Mouse (Mus musculus): Measurements from ENCODE around the gene Slc29a2. TPM values are rescaled to one million over a fixed set of nuclear protein-coding genes. Genes with fewer than 3 reads are reported as not detected.
A peak's percentile ranks its signal among the peaks of the same experiment; 100 is the strongest.
"Not testable (repeated sequence)": the region's sequence is repeated elsewhere in the genome, so short reads cannot be mapped to it uniquely, and the experiment has no call there.

Gene Slc29a2
- 10 to 100 TPM; 15.2 to 15.3 TPM for total RNA-seq (2021)
- long read RNA-seq, experiment 1, transcript Slc29a2-204 (12 exons, 2,619 nt): major isoform, 21 of 33 reads
- long read RNA-seq, experiment 1, partial matches to known transcripts: 4 of 33 reads
- long read RNA-seq, experiment 1, other reads (novel, unspliced or antisense): 7 of 33 reads
- long read RNA-seq, experiment 2, transcript Slc29a2-204 (12 exons, 2,619 nt): major isoform, 17 of 25 reads
- long read RNA-seq, experiment 2, partial matches to known transcripts: 4 of 25 reads
- long read RNA-seq, experiment 2, other reads (novel, unspliced or antisense): 4 of 25 reads

GRCm38 (mm10) chr19:5023621-5024479 is at the start of gene Slc29a2:
Gene Slc29a2, plus strand, starts transcription at chr19:5023860.
- intact Hi-C loops (cut with DNase I): no loop called here
- DNase-seq: peak; percentile 91 to 94

- intact Hi-C loops (cut with DNase I): loop anchor here (1.0 kb wide), 1 partner anchor 21 kb away; no protein-coding TSS in a partner anchor
- peak; percentile 31 to 61 for DNase-seq
Measured at GRCm38 (mm10) chr19:4981767-4982166, 41.9 kb upstream of the Slc29a2 start.

GRCm38 (mm10) chr19:4989013-4989412 is 34.6 kb upstream of the Slc29a2 start:
- intact Hi-C loops (cut with DNase I): no loop called here
- DNase-seq: peak; percentile 96 to 99

GRCm38 (mm10) chr19:4989434-4990255 is 34.0 kb upstream of the Slc29a2 start:
- intact Hi-C loops (cut with DNase I): no loop called here

GRCm38 (mm10) chr19:4990256-4990625 is 33.4 kb upstream of the Slc29a2 start, which contains the start of gene Npas4:
Gene Npas4, minus strand, starts transcription at chr19:4990316.
- intact Hi-C loops (cut with DNase I): no loop called here
- DNase-seq: no peak

More at GRCm38 (mm10) chr19:4989434-4990255, 34.0 kb upstream of the Slc29a2 start:
- no peak for DNase-seq

GRCm38 (mm10) chr19:4990716-4991115 is 32.9 kb upstream of the Slc29a2 start:
- intact Hi-C loops (cut with DNase I): no loop called here
- DNase-seq: no peak

- intact Hi-C loops (cut with DNase I): no loop called here
- no peak for DNase-seq
Measured at GRCm38 (mm10) chr19:4992371-4992770, 31.3 kb upstream of the Slc29a2 start.

GRCm38 (mm10) chr19:4992904-4993303 is 30.8 kb upstream of the Slc29a2 start:
- intact Hi-C loops (cut with DNase I): no loop called here
- peak; percentile 69 to 81 for DNase-seq

GRCm38 (mm10) chr19:4994043-4994442 is 29.6 kb upstream of the Slc29a2 start:
- intact Hi-C loops (cut with DNase I): no loop called here
- DNase-seq: no peak

- intact Hi-C loops (cut with DNase I): loop anchor here (5.0 kb wide), 1 partner anchor 372 kb away; the partner anchor contains the start of gene Rce1
- no peak for DNase-seq
Measured at GRCm38 (mm10) chr19:4999445-5000140, 24.1 kb upstream of the Slc29a2 start.

GRCm38 (mm10) chr19:5001666-5002406 is 21.8 kb upstream of the Slc29a2 start:
- peak; percentile 78 to 85 for DNase-seq
- intact Hi-C loops (cut with DNase I): loop anchor here (1.0 to 5.0 kb wide), 2 partner anchors 21 to 375 kb away; partner anchors contain the start of gene Rce1

- DNase-seq: not testable (repeated sequence)
- intact Hi-C loops (cut with DNase I): loop anchor here (5.0 kb wide), 1 partner anchor 376 kb away; the partner anchor contains the start of gene Rce1
Measured at GRCm38 (mm10) chr19:5003644-5004043, 20.0 kb upstream of the Slc29a2 start.

- intact Hi-C loops (cut with DNase I): loop anchor here (5.0 kb wide), 1 partner anchor 378 kb away; the partner anchor contains the start of gene Rce1
- DNase-seq: no peak
Measured at GRCm38 (mm10) chr19:5004925-5005324, 18.7 kb upstream of the Slc29a2 start.

- no peak for DNase-seq
- intact Hi-C loops (cut with DNase I): no loop called here
Measured at GRCm38 (mm10) chr19:5013138-5013537, 10.5 kb upstream of the Slc29a2 start.

- intact Hi-C loops (cut with DNase I): loop anchor here (5.0 kb wide), 1 partner anchor 57 kb away; no protein-coding TSS in a partner anchor
- peak; percentile 20 to 37 for DNase-seq
Measured at GRCm38 (mm10) chr19:5014961-5015398, 8.7 kb upstream of the Slc29a2 start.

- DNase-seq: peak; percentile 30 to 63
- intact Hi-C loops (cut with DNase I): loop anchor here (5.0 kb wide), 1 partner anchor 56 kb away; no protein-coding TSS in a partner anchor
Measured at GRCm38 (mm10) chr19:5016221-5016742, 7.4 kb upstream of the Slc29a2 start.

- intact Hi-C loops (cut with DNase I): loop anchor here (5.0 kb wide), 1 partner anchor 56 kb away; no protein-coding TSS in a partner anchor
Measured at GRCm38 (mm10) chr19:5016782-5017181, 6.9 kb upstream of the Slc29a2 start.

GRCm38 (mm10) chr19:5017611-5018010 is 6.0 kb upstream of the Slc29a2 start:
- intact Hi-C loops (cut with DNase I): loop anchor here (5.0 kb wide), 1 partner anchor 55 kb away; no protein-coding TSS in a partner anchor
- no peak for DNase-seq

More at GRCm38 (mm10) chr19:5016782-5017181, 6.9 kb upstream of the Slc29a2 start:
- peak; percentile 78 to 82 for DNase-seq

All from heart, postnatal 14 days (tissue).